Mouse (Mus musculus): ENCODE measurements around the gene Rab40c. TPM values are rescaled to one million over a fixed set of nuclear protein-coding genes. Genes with fewer than 3 reads are reported as not detected.

The Rab40c gene
- polyA plus RNA-seq, 1 experiment from 2014 or later, result 35.2 TPM

DNA sequence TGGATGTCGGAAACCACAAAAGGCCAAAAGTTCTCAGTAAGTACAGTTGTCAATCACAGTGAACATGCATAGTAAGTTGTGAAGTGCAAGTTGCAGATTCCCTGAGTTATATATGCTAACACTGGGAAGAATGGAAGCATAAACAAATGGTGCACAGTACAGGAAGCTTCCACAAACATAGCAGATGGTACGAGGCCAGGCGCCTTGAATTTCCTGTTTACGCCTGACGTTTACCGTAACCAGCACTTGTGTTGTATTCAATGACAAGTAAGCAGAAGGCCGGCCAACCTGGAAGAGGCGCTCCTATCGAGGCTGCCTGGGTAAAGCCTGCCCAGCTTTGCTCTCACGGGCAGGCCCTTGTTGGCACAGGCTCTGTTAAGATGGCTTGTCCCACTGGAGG, 32.1 kb downstream of the Rab40c start:
- Histone ChIP-seq H3K4me2 (no peak overlapping the region), H3K4me3 (no peak overlapping the region), H3K9me3 (no peaks in the 10 kb centered on the region), H3K4me1 (no peaks in the 10 kb centered on the region), H3K36me3 (peaks cover 68% of the 10 kb centered on the region), H3K27ac (no peak overlapping the region), H3K9ac (no peak overlapping the region), H3K27me3 (no peaks in the 10 kb centered on the region)
- 91% methylated on average over 10 of the region's 10 CpGs for WGBS
- no peak for ATAC-seq (ENCODE audit: insufficient number of reproducible peaks, low FRiP score, low TSS enrichment, low read depth)

DNA sequence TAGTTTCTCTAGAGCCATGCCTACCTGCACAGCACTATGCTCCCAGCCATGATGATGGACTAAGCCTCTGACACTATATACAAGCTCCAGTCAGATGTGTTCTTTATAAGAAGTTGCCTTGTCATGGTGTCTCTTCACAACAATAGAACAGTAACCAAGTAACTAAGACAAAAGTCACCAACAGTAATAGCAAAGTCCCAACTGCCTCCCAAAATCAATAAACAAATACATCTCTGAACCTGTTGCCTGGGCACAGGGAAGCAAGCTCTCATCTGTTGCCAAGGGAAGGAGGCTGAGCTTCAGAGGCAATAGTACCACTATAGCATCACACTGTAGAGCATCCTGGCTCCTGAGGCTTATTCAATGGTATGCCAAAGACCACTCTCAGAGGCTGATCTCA, 32.7 kb downstream of the Rab40c start:
- no peak overlapping the region for H3K4me3 ChIP-seq
- no peaks in the 10 kb centered on the region for H3K4me1 ChIP-seq
- H3K27ac ChIP-seq, result no peak overlapping the region
- H3K4me2 ChIP-seq, result no peak overlapping the region
- H3K9ac ChIP-seq, result no peak overlapping the region
- ATAC-seq (ENCODE audit: insufficient number of reproducible peaks, low FRiP score, low TSS enrichment, low read depth), result no peak
- H3K36me3 ChIP-seq, result peaks cover 72% of the 10 kb centered on the region
- no peaks in the 10 kb centered on the region for H3K9me3 ChIP-seq
- no peaks in the 10 kb centered on the region for H3K27me3 ChIP-seq

DNA sequence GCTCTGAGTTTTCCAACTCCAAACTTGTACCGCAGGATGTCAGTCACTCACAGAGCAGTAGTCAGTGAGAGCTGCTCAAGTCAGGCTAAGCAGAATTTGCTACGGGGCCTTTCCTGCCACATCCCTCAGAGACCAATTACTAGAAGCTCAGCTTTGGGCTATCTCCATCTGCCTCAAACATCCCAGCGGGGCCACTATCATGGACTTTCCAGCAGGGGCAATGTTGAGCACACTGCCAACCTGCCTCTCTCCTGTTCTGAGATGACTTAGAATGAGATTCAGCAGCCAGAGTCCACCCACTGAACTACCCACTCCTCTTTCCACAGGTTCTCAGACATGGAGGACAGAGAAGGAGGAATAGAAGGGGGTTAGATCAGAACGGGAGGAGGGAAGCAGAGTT, 33.9 kb downstream of the Rab40c start:
- H3K9me3 ChIP-seq, result no peaks in the 10 kb centered on the region
- H3K9ac ChIP-seq, result no peak overlapping the region
- peaks cover 70% of the 10 kb centered on the region for H3K36me3 ChIP-seq
- no peak overlapping the region for H3K4me3 ChIP-seq
- no peak overlapping the region for H3K4me2 ChIP-seq
- H3K27me3 ChIP-seq, result no peaks in the 10 kb centered on the region
- 52% methylated on average over 4 of the region's 4 CpGs for WGBS
- H3K27ac ChIP-seq, result no peak overlapping the region
- ATAC-seq (ENCODE audit: insufficient number of reproducible peaks, low FRiP score, low TSS enrichment, low read depth), result no peak
- peaks cover 6% of the 10 kb centered on the region; the same call in 1 of the 2 replicates for H3K4me1 ChIP-seq

DNA sequence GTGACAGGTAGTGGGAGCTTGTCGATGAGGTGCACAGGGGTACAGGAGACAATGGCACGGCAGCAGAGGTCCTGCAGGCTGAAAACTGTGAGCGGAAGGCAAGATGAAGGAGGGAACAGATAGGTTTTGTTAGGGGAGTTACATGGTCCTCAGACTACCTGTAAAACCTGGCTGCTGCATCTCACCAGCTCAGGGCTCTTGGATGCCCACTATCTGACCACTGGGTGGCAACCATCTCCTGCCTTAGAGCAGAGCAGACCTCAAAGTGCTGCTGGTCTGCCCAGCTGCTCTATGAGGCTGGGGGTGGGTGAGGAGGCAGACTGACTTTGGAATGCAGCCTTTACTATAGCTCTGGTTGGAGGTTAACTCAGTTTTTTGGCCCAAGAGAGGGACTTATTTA, 35.7 kb downstream of the Rab40c start:
- Histone ChIP-seq H3K4me1 (peaks cover 16% of the 10 kb centered on the region), H3K27me3 (no peaks in the 10 kb centered on the region), H3K4me2 (no peak overlapping the region), H3K36me3 (peaks cover 60% of the 10 kb centered on the region), H3K4me3 (no peak overlapping the region), H3K27ac (no peak overlapping the region), H3K9ac (no peak overlapping the region), H3K9me3 (no peaks in the 10 kb centered on the region)
- WGBS, result 93% methylated on average over 3 of the region's 3 CpGs
- ATAC-seq (ENCODE audit: insufficient number of reproducible peaks, low FRiP score, low TSS enrichment, low read depth), result no peak

DNA sequence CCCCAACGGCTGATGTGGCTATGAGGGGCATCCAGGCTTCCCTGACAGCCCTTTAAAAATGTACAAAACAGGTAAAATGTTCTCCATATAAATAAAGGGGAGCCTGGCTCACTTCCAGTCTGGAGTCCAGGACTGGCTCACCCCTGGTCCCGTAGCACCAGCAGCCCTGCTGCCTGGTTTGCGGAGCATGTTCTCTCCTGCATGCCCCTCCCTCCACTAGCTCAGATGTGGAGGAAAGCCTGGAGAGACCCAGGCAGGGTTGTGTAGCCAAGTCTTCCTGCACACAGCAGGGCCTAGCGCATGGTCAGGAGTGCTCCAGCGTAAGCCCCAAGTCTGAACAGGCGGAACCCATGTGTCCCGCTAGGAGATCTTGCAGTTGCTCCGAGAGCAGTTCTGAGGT, 36.3 kb downstream of the Rab40c start:
- WGBS, result 81% methylated on average over 8 of the region's 8 CpGs
- H3K4me1 ChIP-seq, result peaks cover 16% of the 10 kb centered on the region

DNA sequence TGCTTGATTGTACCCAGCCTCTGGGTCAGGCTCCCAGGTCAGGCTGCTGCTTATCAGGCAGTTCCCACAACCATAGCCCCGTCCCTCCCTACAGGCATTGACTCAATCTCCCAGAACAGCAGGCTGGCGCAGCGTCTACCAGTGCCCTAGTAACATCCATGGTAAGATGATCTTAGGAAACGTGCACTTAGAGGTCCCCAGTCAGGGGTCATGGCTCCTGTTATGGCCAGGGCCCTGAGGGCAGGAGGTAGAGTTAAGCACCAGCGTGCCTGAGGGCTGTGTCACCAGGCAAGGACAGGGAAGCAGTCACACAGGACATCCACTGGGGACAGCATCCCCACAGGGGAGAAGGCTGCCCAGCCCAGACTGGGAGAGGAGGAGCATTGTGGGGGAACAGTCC, 37.2 kb downstream of the Rab40c start:
- no peaks in the 10 kb centered on the region for H3K9me3 ChIP-seq
- H3K9ac ChIP-seq, result no peak overlapping the region
- no peak overlapping the region for H3K27ac ChIP-seq
- H3K27me3 ChIP-seq, result no peaks in the 10 kb centered on the region
- no peak overlapping the region for H3K4me2 ChIP-seq
- no peak overlapping the region for H3K4me3 ChIP-seq
- peaks cover 59% of the 10 kb centered on the region for H3K36me3 ChIP-seq
- H3K4me1 ChIP-seq, result peaks cover 18% of the 10 kb centered on the region
- WGBS, result 43% methylated on average over 5 of the region's 5 CpGs
- ATAC-seq (ENCODE audit: insufficient number of reproducible peaks, low FRiP score, low TSS enrichment, low read depth), result no peak

More for the DNA sequence above, 36.3 kb downstream of the Rab40c start:
- Histone ChIP-seq H3K9me3 (no peaks in the 10 kb centered on the region), H3K36me3 (peaks cover 62% of the 10 kb centered on the region), H3K9ac (no peak overlapping the region), H3K27ac (no peak overlapping the region), H3K27me3 (no peaks in the 10 kb centered on the region), H3K4me2 (no peak overlapping the region), H3K4me3 (no peak overlapping the region)
- no peak for ATAC-seq (ENCODE audit: insufficient number of reproducible peaks, low FRiP score, low TSS enrichment, low read depth)

DNA sequence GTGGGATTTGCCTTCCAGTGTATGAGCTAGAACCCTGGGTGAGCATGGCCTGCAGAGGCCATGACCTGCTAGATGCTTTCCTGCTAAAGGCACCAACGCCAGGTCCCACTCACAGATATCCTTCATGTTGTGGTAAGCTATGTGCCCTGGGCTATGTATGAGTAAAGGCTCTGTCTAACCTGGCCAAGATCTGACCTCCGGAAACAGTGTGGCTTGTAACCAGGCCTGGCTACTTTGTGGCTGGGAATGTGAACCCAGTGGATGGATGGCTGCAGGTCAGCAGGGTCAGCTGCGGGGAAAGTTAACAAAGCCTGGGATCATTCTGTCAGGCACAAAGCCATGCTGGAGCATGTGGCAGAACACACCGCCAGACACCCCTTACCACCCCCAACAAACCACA, 37.8 kb downstream of the Rab40c start:
- Histone ChIP-seq H3K9ac (no peak overlapping the region), H3K27me3 (no peaks in the 10 kb centered on the region), H3K9me3 (no peaks in the 10 kb centered on the region), H3K36me3 (peaks cover 57% of the 10 kb centered on the region), H3K27ac (no peak overlapping the region), H3K4me3 (no peak overlapping the region), H3K4me2 (no peak overlapping the region), H3K4me1 (peaks cover 22% of the 10 kb centered on the region)
- no peak for ATAC-seq (ENCODE audit: insufficient number of reproducible peaks, low FRiP score, low TSS enrichment, low read depth)
- WGBS, result 30% methylated on average over 4 of the region's 4 CpGs

DNA sequence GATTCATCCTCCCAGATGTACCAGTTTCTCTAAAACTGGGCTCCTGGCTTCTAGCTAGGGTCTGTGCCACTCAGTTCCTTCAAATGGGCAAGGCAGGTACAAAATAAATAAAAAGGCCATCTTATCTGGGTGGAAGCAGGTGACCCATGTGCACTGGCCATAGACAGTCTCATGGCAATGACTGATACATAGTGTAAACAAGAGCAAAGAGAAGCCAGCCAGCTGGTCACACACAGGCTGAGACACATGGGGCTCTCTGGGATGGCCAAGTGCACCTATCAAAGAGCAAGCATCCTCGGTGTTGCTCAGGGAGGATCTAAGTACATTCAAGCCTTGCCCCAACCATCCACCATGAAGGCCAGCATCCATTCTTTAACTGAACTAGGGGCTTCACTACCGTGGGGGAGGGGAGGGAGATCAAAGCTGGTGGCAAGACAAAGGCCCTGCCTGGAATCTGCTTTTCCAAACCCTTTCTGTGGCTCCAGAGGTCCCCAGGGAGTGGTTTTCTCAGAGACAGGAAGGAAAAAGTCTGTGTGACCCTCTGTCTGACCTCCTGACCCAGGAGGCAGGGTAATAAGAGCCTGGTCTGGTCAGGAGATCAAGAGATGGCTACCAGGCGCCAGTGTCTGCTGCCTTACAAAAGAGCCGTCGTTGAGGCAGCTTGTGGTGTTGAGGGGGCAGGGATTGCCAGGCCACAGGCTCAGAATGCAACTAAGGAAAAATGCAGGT, 38.5 kb downstream of the Rab40c start:
- 19% methylated on average over 5 of the region's 5 CpGs for WGBS
- ATAC-seq (ENCODE audit: insufficient number of reproducible peaks, low FRiP score, low TSS enrichment, low read depth), result no peak
- Histone ChIP-seq H3K9ac (no peak overlapping the region), H3K27me3 (no peaks in the 10 kb centered on the region), H3K36me3 (peaks cover 57% of the 10 kb centered on the region), H3K4me2 (no peak overlapping the region), H3K9me3 (no peaks in the 10 kb centered on the region), H3K27ac (no peak overlapping the region), H3K4me1 (peaks cover 28% of the 10 kb centered on the region), H3K4me3 (no peak overlapping the region)

DNA sequence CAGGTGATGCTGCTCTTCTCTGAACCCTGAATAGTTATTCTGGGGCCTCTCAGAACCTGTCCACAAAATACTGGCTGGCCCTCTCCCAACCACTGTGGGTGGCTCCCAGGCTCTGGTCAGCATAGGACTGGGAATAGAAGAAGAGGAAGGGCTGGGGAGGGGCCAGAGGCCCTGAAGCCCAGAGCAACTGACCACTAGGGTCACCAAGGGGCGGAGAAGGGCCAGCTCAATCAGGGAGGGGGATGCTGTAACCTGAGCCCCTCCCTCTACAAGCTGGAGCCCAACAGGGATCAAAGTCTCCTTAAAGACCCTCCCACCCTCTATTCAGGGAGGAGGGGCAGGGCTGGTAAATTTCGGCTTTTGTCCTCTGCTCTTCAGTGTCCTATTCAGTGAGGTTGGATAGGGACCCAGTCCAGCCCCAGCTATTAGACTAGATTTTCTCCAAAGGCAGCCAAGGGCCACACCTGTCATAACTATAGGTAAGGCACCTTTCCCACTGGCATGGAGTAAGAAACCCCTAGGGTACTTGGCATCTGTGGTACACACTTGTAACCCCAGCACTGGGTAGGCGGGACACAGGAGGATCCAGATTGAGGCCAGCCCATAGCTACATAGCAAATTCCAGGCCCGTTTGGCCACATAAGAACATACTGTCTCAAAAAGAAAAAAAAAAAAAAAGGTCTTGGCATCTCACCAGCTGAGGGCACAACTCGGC, 39.2 kb downstream of the Rab40c start, which contains the start of gene Wfikkn1:
Wfikkn1 (minus strand) TSS at position 663 of the 715 bp plus-strand sequence.
- no peak for ATAC-seq (ENCODE audit: insufficient number of reproducible peaks, low FRiP score, low TSS enrichment, low read depth)
- H3K27ac ChIP-seq, result no peak within 1 kb of the TSS
- no peaks in the 10 kb centered on the region for H3K9me3 ChIP-seq
- H3K4me1 ChIP-seq, result peaks cover 32% of the 10 kb centered on the region
- peaks cover 57% of the 10 kb centered on the region for H3K36me3 ChIP-seq
- H3K4me2 ChIP-seq, result no peak within 1 kb of the TSS
- H3K27me3 ChIP-seq, result no peaks in the 10 kb centered on the region
- no peak within 1 kb of the TSS for H3K4me3 ChIP-seq
- WGBS, result 36% methylated on average over 5 of the region's 5 CpGs
- H3K9ac ChIP-seq, result no peak within 1 kb of the TSS

DNA sequence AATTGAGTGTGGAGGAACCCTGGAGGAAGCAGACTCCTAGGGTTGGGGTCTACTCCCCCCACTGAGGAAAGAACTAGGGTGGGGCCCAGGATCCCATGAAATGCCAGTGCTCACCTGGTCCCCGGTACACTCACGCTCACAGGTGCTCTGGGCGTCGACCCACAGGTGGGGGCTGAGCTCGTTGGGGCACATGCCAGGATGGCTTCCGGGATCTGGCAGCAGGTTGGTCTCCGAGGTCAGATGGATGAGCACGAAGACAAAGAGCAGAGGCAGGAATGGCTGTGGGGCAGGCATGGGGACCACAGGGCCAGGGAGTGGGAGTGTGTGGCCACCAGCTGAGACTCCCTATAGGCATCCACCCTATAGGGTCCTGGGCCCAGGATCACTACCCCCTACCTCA, 39.8 kb downstream of the Rab40c start:
- Histone ChIP-seq H3K27ac (no peak overlapping the region), H3K4me2 (no peak overlapping the region), H3K4me1 (peaks cover 32% of the 10 kb centered on the region), H3K9ac (no peak overlapping the region), H3K27me3 (no peaks in the 10 kb centered on the region), H3K36me3 (peaks cover 54% of the 10 kb centered on the region), H3K4me3 (no peak overlapping the region), H3K9me3 (no peaks in the 10 kb centered on the region)
- WGBS, result 71% methylated on average over 8 of the region's 8 CpGs
- no peak for ATAC-seq (ENCODE audit: insufficient number of reproducible peaks, low FRiP score, low TSS enrichment, low read depth)

DNA sequence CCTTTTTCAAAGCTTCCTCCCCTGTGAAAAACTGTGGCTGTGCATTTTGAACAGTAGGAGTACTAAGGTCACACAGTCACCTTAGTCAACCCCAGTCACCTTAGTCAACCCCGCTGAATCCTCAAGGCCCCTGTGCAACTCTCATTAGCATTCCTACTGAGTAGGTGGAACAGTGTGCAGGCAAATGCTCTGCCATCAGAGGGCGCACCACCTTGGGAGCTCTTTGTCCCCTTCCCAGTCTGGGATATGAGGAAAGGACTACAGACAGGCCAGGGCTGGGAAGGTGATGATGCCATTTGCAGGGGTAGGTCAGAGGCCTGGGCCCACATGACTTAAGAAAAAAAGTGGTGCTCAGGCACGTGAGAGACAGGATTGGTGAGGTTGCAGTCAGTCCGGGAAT, 40.3 kb downstream of the Rab40c start:
- no peak overlapping the region for H3K4me3 ChIP-seq
- no peaks in the 10 kb centered on the region for H3K9me3 ChIP-seq
- H3K36me3 ChIP-seq, result peaks cover 49% of the 10 kb centered on the region
- H3K27ac ChIP-seq, result no peak overlapping the region
- WGBS, result 66% methylated on average over 4 of the region's 4 CpGs
- H3K27me3 ChIP-seq, result no peaks in the 10 kb centered on the region
- no peak overlapping the region for H3K4me2 ChIP-seq
- no peak overlapping the region for H3K9ac ChIP-seq
- no peak for ATAC-seq (ENCODE audit: insufficient number of reproducible peaks, low FRiP score, low TSS enrichment, low read depth)
- H3K4me1 ChIP-seq, result peaks cover 35% of the 10 kb centered on the region

DNA sequence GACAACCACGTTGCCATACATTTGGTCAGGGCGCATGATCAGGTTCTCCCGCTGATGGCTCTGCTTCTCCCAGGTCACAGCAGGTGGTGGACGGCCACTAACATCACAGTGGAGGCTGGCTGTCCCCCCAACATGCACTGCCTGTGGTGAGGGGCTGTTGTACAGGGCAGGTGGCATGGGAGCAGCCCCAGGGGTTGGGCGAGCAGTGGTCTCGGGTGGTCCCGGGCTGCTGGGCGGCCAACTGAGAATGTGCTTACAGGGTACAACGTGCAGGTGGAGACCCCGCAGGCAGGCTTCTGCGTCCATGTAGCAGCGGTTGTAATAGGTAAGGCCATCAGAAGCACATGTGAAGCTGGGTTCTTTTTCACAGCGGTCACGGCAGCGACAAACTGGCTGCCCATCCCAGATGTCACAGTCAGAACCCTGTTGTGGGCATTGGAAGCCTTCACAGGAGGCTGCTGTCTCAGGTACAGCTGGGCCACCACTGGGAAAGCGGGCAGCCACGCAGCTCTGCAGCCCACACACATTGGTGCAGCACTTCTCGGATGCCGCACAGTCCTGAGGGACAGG, 40.8 kb downstream of the Rab40c start:
- no peak for ATAC-seq (ENCODE audit: insufficient number of reproducible peaks, low FRiP score, low TSS enrichment, low read depth)
- Histone ChIP-seq H3K4me2 (no peak overlapping the region), H3K4me1 (peaks cover 40% of the 10 kb centered on the region), H3K36me3 (peaks cover 43% of the 10 kb centered on the region), H3K27ac (no peak overlapping the region), H3K4me3 (no peak overlapping the region), H3K27me3 (no peaks in the 10 kb centered on the region), H3K9ac (no peak overlapping the region), H3K9me3 (no peaks in the 10 kb centered on the region)
- WGBS, result 91% methylated on average over 19 of the region's 19 CpGs

Measured in limb, embryonic 15.5 days (tissue).